Mouse (Mus musculus) cortical plate, adult 2 months (tissue): ENCODE measurements around the gene Nsd1.

Experiments used
- CTCF ChIP-seq: fragments of 200-500 bp; IDR thresholded peaks from 2 replicates; pipeline ENCODE4 v1.5.1; 2011; ENCODE audit warnings: mild to moderate bottlenecking, control low read depth, low read length; ENCODE audit not compliant: insufficient read depth; ENCODE audit errors: extremely low read depth
- POLR2A ChIP-seq: fragments of 200-500 bp; IDR thresholded peaks from 2 replicates; pipeline ENCODE4 v1.6.1; 2011; ENCODE audit warnings: mild to moderate bottlenecking, low read length, control low read depth; ENCODE audit not compliant: insufficient read depth; ENCODE audit errors: extremely low read depth

DNA sequence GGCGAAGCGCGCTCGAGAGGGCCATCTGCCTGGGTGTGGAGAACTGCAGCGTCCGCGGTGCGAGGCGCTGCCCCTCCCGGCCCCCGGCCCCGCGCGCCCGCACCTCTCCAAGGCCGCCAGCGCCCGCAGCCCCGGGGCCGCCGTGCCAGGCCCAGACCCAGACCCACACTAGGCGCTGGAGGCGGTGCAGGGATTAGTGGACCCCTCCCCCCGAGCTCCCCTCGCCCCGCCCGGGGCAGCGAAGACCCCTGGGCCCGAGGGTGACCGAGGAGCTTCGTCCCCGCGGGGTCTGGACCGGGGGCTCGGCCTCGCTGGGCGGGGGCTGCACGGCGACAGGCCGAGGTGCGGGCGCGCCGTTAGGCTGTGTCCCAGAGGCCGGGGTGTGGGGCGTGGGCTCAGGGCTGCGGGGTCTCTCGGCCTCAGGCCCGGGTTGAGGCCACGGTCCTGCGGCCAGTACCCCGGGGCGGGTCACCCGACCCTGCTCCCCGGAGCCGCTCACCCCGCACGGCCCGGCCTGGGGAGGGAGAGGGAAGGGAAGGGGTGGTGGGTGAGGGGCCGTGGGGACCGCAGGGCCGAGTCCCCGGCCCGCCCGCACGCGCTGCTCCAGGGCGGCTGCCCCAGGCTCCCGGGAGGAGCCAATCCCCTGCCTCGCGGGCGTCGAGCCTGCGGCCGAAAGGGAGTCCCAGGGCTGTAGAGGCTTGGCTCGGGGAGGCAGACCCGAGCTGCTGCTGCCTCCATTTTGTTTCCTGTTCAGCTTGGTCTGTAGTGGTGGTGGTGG is 800 bp downstream of the Nsd1 start:
- no peak for TF ChIP-seq CTCF
- 0 out of 2 replicates have a peak, but pooled peaks have one; percentile 5 for TF ChIP-seq POLR2A
